Mouse (Mus musculus) heart, embryonic 15.5 days (tissue): ENCODE data around the gene Serpine1. TPM values are rescaled to one million over a fixed set of nuclear protein-coding genes. Genes with fewer than 3 reads are reported as not detected.
A peak's percentile ranks its signal among the peaks of the same experiment; 100 is the strongest.

Source experiments
- ATAC-seq: fragments of 200-750 bp; cut with Nextera tagmentation; replicated peaks from 2 replicates; pipeline ENCODE4 v1.8.0; 2017; ENCODE audit warnings: low read depth, moderate TSS enrichment; ENCODE audit not compliant: insufficient number of reproducible peaks, insufficient read depth, low FRiP score
- H3K27ac ChIP-seq: fragments of 300-500 bp; sonication (generic); 2 replicates; pipeline ENCODE4 v1.5.1; 2015; ENCODE audit warnings: mild to moderate bottlenecking, inconsistent platforms
- H3K27me3 ChIP-seq: fragments of 300-500 bp; sonication (generic); 2 replicates; pipeline ENCODE4 v1.6.1; 2015; ENCODE audit warnings: inconsistent platforms
- H3K36me3 ChIP-seq: fragments of 300-500 bp; sonication (generic); 2 replicates; pipeline ENCODE4 v1.6.1; 2015; ENCODE audit warnings: mild to moderate bottlenecking, inconsistent platforms
- H3K4me1 ChIP-seq: fragments of 300-500 bp; sonication (generic); replicated peaks from 2 replicates; pipeline ENCODE4 v1.6.1; 2015; ENCODE audit warnings: inconsistent platforms
- H3K4me2 ChIP-seq: fragments of 300-500 bp; sonication (generic); 2 replicates; pipeline ENCODE4 v1.6.1; 2015; ENCODE audit warnings: inconsistent platforms, mild to moderate bottlenecking, moderate library complexity
- H3K4me3 ChIP-seq: fragments of 300-500 bp; sonication (generic); 2 replicates; pipeline ENCODE4 v1.5.1; 2015; ENCODE audit warnings: mild to moderate bottlenecking, inconsistent platforms
- H3K9ac ChIP-seq: fragments of 300-500 bp; sonication (generic); 2 replicates; pipeline ENCODE4 v1.6.1; 2015; ENCODE audit warnings: mild to moderate bottlenecking, inconsistent platforms
- H3K9me3 ChIP-seq: fragments of 300-500 bp; sonication (generic); replicated peaks from 2 replicates; pipeline ENCODE4 v1.6.1; 2016; ENCODE audit warnings: inconsistent platforms
- WGBS: fragments of 180-500 bp; shearing (Covaris S2); methylation state at CpG from one replicate; pipeline ENCODE4 v1.1.7; 2015; ENCODE audit warnings: mixed read lengths; 5-methylcytosine and 5-hydroxymethylcytosine counted together
- polyA plus RNA-seq: library from polyadenylated mRNA; unstranded; fragments of >200 nt; fragmentation: Nextera tagmentation; extraction: Ambion mirVana; gene quantifications from 2 replicates; pipeline ENCODE4 v1.2.1, GENCODE M21; 2015

The Serpine1 gene
- polyA plus RNA-seq, 1 experiment from 2014 or later: 1.4 TPM

GRCm38 (mm10) chr5:137030416-137030810 lies 41.7 kb downstream of the Serpine1 start:
- H3K4me1 ChIP-seq: peaks cover 38% of the 10 kb centered on the region
- H3K9ac ChIP-seq: no peak overlapping the region
- peak overlapping the region; percentile 66 for H3K4me2 ChIP-seq
- H3K9me3 ChIP-seq: no peaks in the 10 kb centered on the region
- peaks cover 72% of the 10 kb centered on the region for H3K27me3 ChIP-seq
- H3K4me3 ChIP-seq: peak overlapping the region; percentile 37
- ATAC-seq: no peak
- no peak overlapping the region for H3K27ac ChIP-seq
- WGBS: 15% methylated on average over 22 of the region's 22 CpGs
- peaks cover under 1% of the 10 kb centered on the region; the same call in 1 of the 2 replicates for H3K36me3 ChIP-seq

- H3K4me3 ChIP-seq: peak overlapping the region; percentile 37
- under 1% methylated on average over 52 of the region's 52 CpGs for WGBS
- no peaks in the 10 kb centered on the region for H3K36me3 ChIP-seq
- H3K4me1 ChIP-seq: peaks cover 40% of the 10 kb centered on the region
- no peak overlapping the region for H3K27ac ChIP-seq
- no peaks in the 10 kb centered on the region for H3K9me3 ChIP-seq
- peak; percentile 70 for ATAC-seq
- H3K4me2 ChIP-seq: peak overlapping the region; percentile 66
- H3K9ac ChIP-seq: no peak overlapping the region
- peaks cover 78% of the 10 kb centered on the region for H3K27me3 ChIP-seq
Observed at GRCm38 (mm10) chr5:137029643-137030415, 42.2 kb downstream of the Serpine1 start.

GRCm38 (mm10) chr5:137029273-137029585 lies 42.8 kb downstream of the Serpine1 start:
- H3K9me3 ChIP-seq: no peaks in the 10 kb centered on the region
- no peak overlapping the region for H3K4me3 ChIP-seq
- peaks cover 84% of the 10 kb centered on the region for H3K27me3 ChIP-seq
- H3K4me2 ChIP-seq: peak overlapping the region; percentile 66; the same call in 1 of the 2 replicates
- H3K36me3 ChIP-seq: no peaks in the 10 kb centered on the region
- ATAC-seq: no peak
- peaks cover 40% of the 10 kb centered on the region for H3K4me1 ChIP-seq
- H3K9ac ChIP-seq: no peak overlapping the region
- no peak overlapping the region for H3K27ac ChIP-seq
- 2% methylated on average over 8 of the region's 8 CpGs for WGBS

GRCm38 (mm10) chr5:137028561-137029272 lies 43.4 kb downstream of the Serpine1 start:
- H3K9me3 ChIP-seq: no peaks in the 10 kb centered on the region
- no peak overlapping the region for H3K27ac ChIP-seq
- ATAC-seq: no peak
- H3K9ac ChIP-seq: no peak overlapping the region
- peaks cover 89% of the 10 kb centered on the region for H3K27me3 ChIP-seq
- peaks cover 40% of the 10 kb centered on the region for H3K4me1 ChIP-seq
- H3K4me3 ChIP-seq: no peak overlapping the region
- no peaks in the 10 kb centered on the region for H3K36me3 ChIP-seq
- 7% methylated on average over 29 of the region's 29 CpGs for WGBS
- H3K4me2 ChIP-seq: no peak overlapping the region

GRCm38 (mm10) chr5:137026092-137026491 lies 46.0 kb downstream of the Serpine1 start, which contains the start of gene Vgf:
Gene Vgf, plus strand, starts transcription at chr5:137026392.
- H3K9me3 ChIP-seq: no peaks in the 10 kb centered on the region
- WGBS: 17% methylated on average over 4 of the region's 4 CpGs
- H3K4me2 ChIP-seq: no peak within 1 kb of the TSS
- peaks cover 77% of the 10 kb centered on the region for H3K27me3 ChIP-seq
- no peak within 1 kb of the TSS for H3K9ac ChIP-seq
- no peaks in the 10 kb centered on the region for H3K36me3 ChIP-seq
- ATAC-seq: no peak
- H3K27ac ChIP-seq: no peak within 1 kb of the TSS
- H3K4me3 ChIP-seq: no peak within 1 kb of the TSS
- peaks cover 17% of the 10 kb centered on the region for H3K4me1 ChIP-seq

- H3K9ac ChIP-seq: no peak overlapping the region
- H3K4me2 ChIP-seq: no peak overlapping the region
- peaks cover 8% of the 10 kb centered on the region for H3K4me1 ChIP-seq
- under 1% methylated on average over 23 of the region's 23 CpGs for WGBS
- no peak for ATAC-seq
- peaks cover 73% of the 10 kb centered on the region for H3K27me3 ChIP-seq
- H3K9me3 ChIP-seq: no peaks in the 10 kb centered on the region
- no peak overlapping the region for H3K4me3 ChIP-seq
- no peaks in the 10 kb centered on the region for H3K36me3 ChIP-seq
- H3K27ac ChIP-seq: no peak overlapping the region
Observed at GRCm38 (mm10) chr5:137025132-137025531, 46.9 kb downstream of the Serpine1 start.

GRCm38 (mm10) chr5:137024318-137024717 lies 47.8 kb downstream of the Serpine1 start:
- Histone ChIP-seq H3K27me3 (peaks cover 69% of the 10 kb centered on the region), H3K4me2 (no peak overlapping the region), H3K27ac (no peak overlapping the region), H3K4me3 (no peak overlapping the region), H3K9me3 (no peaks in the 10 kb centered on the region), H3K9ac (no peak overlapping the region), H3K36me3 (no peaks in the 10 kb centered on the region), H3K4me1 (peaks cover 2% of the 10 kb centered on the region; the same call in 1 of the 2 replicates)
- ATAC-seq: no peak
- 44% methylated on average over 3 of the region's 3 CpGs for WGBS

- 89% methylated on average over 3 of the region's 3 CpGs for WGBS
- no peak overlapping the region for H3K9ac ChIP-seq
- H3K4me3 ChIP-seq: no peak overlapping the region
- H3K27me3 ChIP-seq: peaks cover 8% of the 10 kb centered on the region; the same call in 1 of the 2 replicates
- H3K36me3 ChIP-seq: no peaks in the 10 kb centered on the region
- no peak for ATAC-seq
- H3K4me2 ChIP-seq: no peak overlapping the region
- no peaks in the 10 kb centered on the region for H3K9me3 ChIP-seq
- H3K4me1 ChIP-seq: no peaks in the 10 kb centered on the region
- no peak overlapping the region for H3K27ac ChIP-seq
Observed at GRCm38 (mm10) chr5:137015913-137016312, 56.2 kb downstream of the Serpine1 start.

GRCm38 (mm10) chr5:137012401-137012950 lies 59.6 kb downstream of the Serpine1 start:
- 69% methylated on average over 15 of the region's 15 CpGs for WGBS

More at GRCm38 (mm10) chr5:137012401-137012950, 59.6 kb downstream of the Serpine1 start:
- H3K9ac ChIP-seq: no peak overlapping the region
- no peaks in the 10 kb centered on the region; the same call in 1 of the 2 replicates for H3K27me3 ChIP-seq
- H3K9me3 ChIP-seq: no peaks in the 10 kb centered on the region
- H3K4me1 ChIP-seq: no peaks in the 10 kb centered on the region
- ATAC-seq: no peak
- H3K4me3 ChIP-seq: no peak overlapping the region
- no peaks in the 10 kb centered on the region for H3K36me3 ChIP-seq
- H3K4me2 ChIP-seq: no peak overlapping the region
- no peak overlapping the region for H3K27ac ChIP-seq
